Mouse (Mus musculus): Measurements from ENCODE around the gene Lyz1.

GRCm38 (mm10) chr10:117298336-117298735, 5.7 kb upstream of the Lyz1 start:
- no peak for TF ChIP-seq CTCF (IDR thresholded peaks at IDR 0.05; ENCODE audit: control insufficient read depth, insufficient read depth, low read length)
- peak; percentile 53 for TF ChIP-seq POLR2A (IDR thresholded peaks at IDR 0.05; ENCODE audit: borderline replicate concordance, control insufficient read depth, low read depth, low read length)

Measured in bone marrow, adult 2 months (tissue).